Mouse (Mus musculus) kidney, embryonic 15.5 days (tissue): Measurements from ENCODE around the gene Itpr1. TPM values are rescaled to one million over a fixed set of nuclear protein-coding genes. Genes with fewer than 3 reads are reported as not detected.

ENCODE experiments used
- ATAC-seq: fragments of 200-750 bp; cut with Nextera tagmentation; replicated peaks from 2 replicates; pipeline ENCODE4 v1.8.0; 2017; ENCODE audit warnings: moderate TSS enrichment; ENCODE audit not compliant: low FRiP score
- H3K27ac ChIP-seq: fragments of 300-500 bp; sonication (generic); 2 replicates; pipeline ENCODE4 v1.5.1; 2015; ENCODE audit warnings: mild to moderate bottlenecking, inconsistent platforms
- H3K27me3 ChIP-seq: fragments of 300-500 bp; sonication (generic); 2 replicates; pipeline ENCODE4 v1.6.1; 2015; ENCODE audit warnings: inconsistent platforms
- H3K36me3 ChIP-seq: fragments of 300-500 bp; sonication (generic); 2 replicates; pipeline ENCODE4 v1.6.1; 2015; ENCODE audit warnings: inconsistent platforms
- H3K4me1 ChIP-seq: fragments of 300-500 bp; sonication (generic); 2 replicates; pipeline ENCODE4 v1.6.1; 2015; ENCODE audit warnings: inconsistent platforms
- H3K4me2 ChIP-seq: fragments of 300-500 bp; sonication (generic); 2 replicates; pipeline ENCODE4 v1.6.1; 2015; ENCODE audit warnings: moderate library complexity, mild to moderate bottlenecking, inconsistent platforms
- H3K4me3 ChIP-seq: fragments of 300-500 bp; sonication (generic); replicated peaks from 2 replicates; pipeline ENCODE4 v1.5.1; 2015; ENCODE audit warnings: mild to moderate bottlenecking, inconsistent platforms
- H3K9ac ChIP-seq: fragments of 300-500 bp; sonication (generic); 2 replicates; pipeline ENCODE4 v1.6.1; 2015; ENCODE audit warnings: mild to moderate bottlenecking, inconsistent platforms
- H3K9me3 ChIP-seq: fragments of 300-500 bp; sonication (generic); replicated peaks from 2 replicates; pipeline ENCODE4 v1.6.1; 2016; ENCODE audit warnings: inconsistent platforms
- WGBS: fragments of 180-500 bp; shearing (Covaris S2); methylation state at CpG from one replicate; pipeline ENCODE4 v1.1.7; 2015; ENCODE audit warnings: mixed read lengths; 5-methylcytosine and 5-hydroxymethylcytosine counted together
- polyA plus RNA-seq: library from polyadenylated mRNA; unstranded; fragments of >200 nt; fragmentation: Nextera tagmentation; extraction: Ambion mirVana; gene quantifications from 2 replicates; pipeline ENCODE4 v1.2.1, GENCODE M21; 2015

The Itpr1 gene
- polyA plus RNA-seq, 1 experiment from 2014 or later, result 19.4 TPM

- peaks cover 9% of the 10 kb centered on the region; the same call in 1 of the 2 replicates for H3K36me3 ChIP-seq
- no peak overlapping the region for H3K9ac ChIP-seq
- H3K27ac ChIP-seq, result no peak overlapping the region
- peaks cover 36% of the 10 kb centered on the region for H3K4me1 ChIP-seq
- 92% methylated on average over 8 of the region's 8 CpGs for WGBS
- H3K27me3 ChIP-seq, result no peaks in the 10 kb centered on the region
- no peaks in the 10 kb centered on the region for H3K9me3 ChIP-seq
- ATAC-seq, result no peak
- H3K4me3 ChIP-seq, result no peak overlapping the region
- no peak overlapping the region for H3K4me2 ChIP-seq
These were observed 3.9 kb downstream of the Itpr1 start for GRCm38 (mm10) chr6:108216832-108217231.

GRCm38 (mm10) chr6:108217987-108218386 lies 5.1 kb downstream of the Itpr1 start:
- no peak overlapping the region for H3K27ac ChIP-seq
- H3K9me3 ChIP-seq, result no peaks in the 10 kb centered on the region
- 82% methylated on average over 3 of the region's 3 CpGs for WGBS
- no peak overlapping the region for H3K4me3 ChIP-seq
- H3K4me2 ChIP-seq, result no peak overlapping the region
- peaks cover 34% of the 10 kb centered on the region for H3K4me1 ChIP-seq
- H3K36me3 ChIP-seq, result peaks cover 9% of the 10 kb centered on the region; the same call in 1 of the 2 replicates
- ATAC-seq, result no peak
- H3K27me3 ChIP-seq, result no peaks in the 10 kb centered on the region
- no peak overlapping the region for H3K9ac ChIP-seq

GRCm38 (mm10) chr6:108222435-108222834 lies 9.5 kb downstream of the Itpr1 start:
- no peak overlapping the region for H3K4me2 ChIP-seq
- no peak overlapping the region for H3K9ac ChIP-seq
- no peak for ATAC-seq
- H3K27me3 ChIP-seq, result no peaks in the 10 kb centered on the region
- H3K4me1 ChIP-seq, result peaks cover 25% of the 10 kb centered on the region
- H3K4me3 ChIP-seq, result no peak overlapping the region
- no peak overlapping the region for H3K27ac ChIP-seq
- H3K9me3 ChIP-seq, result no peaks in the 10 kb centered on the region
- 69% methylated on average over 5 of the region's 5 CpGs for WGBS
- peaks cover 4% of the 10 kb centered on the region; the same call in 1 of the 2 replicates for H3K36me3 ChIP-seq

GRCm38 (mm10) chr6:108222875-108223274 lies 10.0 kb downstream of the Itpr1 start:
- peaks cover 24% of the 10 kb centered on the region for H3K4me1 ChIP-seq
- H3K4me2 ChIP-seq, result no peak overlapping the region
- WGBS, result 94% methylated on average over 5 of the region's 5 CpGs
- H3K9ac ChIP-seq, result no peak overlapping the region
- H3K27ac ChIP-seq, result no peak overlapping the region
- H3K4me3 ChIP-seq, result no peak overlapping the region
- no peaks in the 10 kb centered on the region for H3K27me3 ChIP-seq
- H3K9me3 ChIP-seq, result no peaks in the 10 kb centered on the region
- no peak for ATAC-seq
- H3K36me3 ChIP-seq, result peaks cover 4% of the 10 kb centered on the region; the same call in 1 of the 2 replicates

- Histone ChIP-seq H3K4me1 (peaks cover 20% of the 10 kb centered on the region), H3K9ac (no peak overlapping the region), H3K9me3 (no peaks in the 10 kb centered on the region), H3K27ac (no peak overlapping the region), H3K36me3 (peaks cover 4% of the 10 kb centered on the region; the same call in 1 of the 2 replicates), H3K4me3 (no peak overlapping the region), H3K27me3 (no peaks in the 10 kb centered on the region), H3K4me2 (no peak overlapping the region)
- no peak for ATAC-seq
- WGBS, result 93% methylated on average over 4 of the region's 4 CpGs
These were observed 11.5 kb downstream of the Itpr1 start for GRCm38 (mm10) chr6:108224361-108224760.

- H3K4me3 ChIP-seq, result no peak overlapping the region
- 88% methylated on average over 2 of the region's 2 CpGs for WGBS
These were observed 12.1 kb downstream of the Itpr1 start for GRCm38 (mm10) chr6:108225027-108225426.

GRCm38 (mm10) chr6:108226230-108226629 lies 13.3 kb downstream of the Itpr1 start:
- Histone ChIP-seq H3K4me3 (no peak overlapping the region), H3K4me1 (peaks cover 20% of the 10 kb centered on the region), H3K9me3 (no peaks in the 10 kb centered on the region), H3K36me3 (peaks cover 2% of the 10 kb centered on the region; the same call in 1 of the 2 replicates), H3K9ac (no peak overlapping the region), H3K4me2 (no peak overlapping the region), H3K27me3 (no peaks in the 10 kb centered on the region), H3K27ac (no peak overlapping the region)
- WGBS, result 46% methylated on average over 7 of the region's 7 CpGs
- ATAC-seq, result no peak

More at GRCm38 (mm10) chr6:108225027-108225426, 12.1 kb downstream of the Itpr1 start:
- H3K27ac ChIP-seq, result no peak overlapping the region
- no peaks in the 10 kb centered on the region for H3K9me3 ChIP-seq
- H3K27me3 ChIP-seq, result no peaks in the 10 kb centered on the region
- no peak for ATAC-seq
- no peak overlapping the region for H3K4me2 ChIP-seq
- H3K36me3 ChIP-seq, result peaks cover 4% of the 10 kb centered on the region; the same call in 1 of the 2 replicates
- no peak overlapping the region for H3K9ac ChIP-seq
- peaks cover 20% of the 10 kb centered on the region for H3K4me1 ChIP-seq

- Histone ChIP-seq H3K4me1 (peaks cover 24% of the 10 kb centered on the region), H3K4me2 (no peak overlapping the region), H3K9ac (no peak overlapping the region), H3K36me3 (no peaks in the 10 kb centered on the region; the same call in 1 of the 2 replicates), H3K27ac (no peak overlapping the region), H3K4me3 (no peak overlapping the region), H3K27me3 (no peaks in the 10 kb centered on the region), H3K9me3 (no peaks in the 10 kb centered on the region)
- WGBS, result 90% methylated on average over 6 of the region's 6 CpGs
- ATAC-seq, result no peak
These were observed 14.6 kb downstream of the Itpr1 start for GRCm38 (mm10) chr6:108227461-108227860.

- Histone ChIP-seq H3K4me3 (no peak overlapping the region), H3K4me1 (peaks cover 29% of the 10 kb centered on the region), H3K9ac (no peak overlapping the region), H3K27ac (no peak overlapping the region), H3K4me2 (no peak overlapping the region), H3K27me3 (no peaks in the 10 kb centered on the region), H3K9me3 (no peaks in the 10 kb centered on the region), H3K36me3 (no peaks in the 10 kb centered on the region; the same call in 1 of the 2 replicates)
- WGBS, result 62% methylated on average over 6 of the region's 6 CpGs
- no peak for ATAC-seq
These were observed 15.2 kb downstream of the Itpr1 start for GRCm38 (mm10) chr6:108228048-108228447.

- WGBS, result 27% methylated on average over 2 of the region's 2 CpGs
- no peak overlapping the region for H3K4me2 ChIP-seq
- H3K27me3 ChIP-seq, result no peaks in the 10 kb centered on the region
- H3K36me3 ChIP-seq, result no peaks in the 10 kb centered on the region; the same call in 1 of the 2 replicates
- no peak overlapping the region for H3K4me3 ChIP-seq
- H3K9me3 ChIP-seq, result no peaks in the 10 kb centered on the region
- H3K4me1 ChIP-seq, result peaks cover 35% of the 10 kb centered on the region
- H3K9ac ChIP-seq, result no peak overlapping the region
- H3K27ac ChIP-seq, result no peak overlapping the region
- no peak for ATAC-seq
These were observed 15.7 kb downstream of the Itpr1 start for GRCm38 (mm10) chr6:108228601-108229000.

GRCm38 (mm10) chr6:108230608-108231007 lies 17.7 kb downstream of the Itpr1 start:
- WGBS, result 92% methylated on average over 3 of the region's 3 CpGs
- H3K4me1 ChIP-seq, result peaks cover 46% of the 10 kb centered on the region

GRCm38 (mm10) chr6:108231892-108232710 lies 19.2 kb downstream of the Itpr1 start:
- Histone ChIP-seq H3K27me3 (no peaks in the 10 kb centered on the region), H3K4me3 (no peak overlapping the region), H3K9me3 (no peaks in the 10 kb centered on the region), H3K27ac (peak overlapping the region; percentile 45; the same call in 1 of the 2 replicates), H3K4me1 (peaks cover 55% of the 10 kb centered on the region), H3K36me3 (no peaks in the 10 kb centered on the region), H3K9ac (no peak overlapping the region), H3K4me2 (no peak overlapping the region)
- WGBS, result 73% methylated on average over 11 of the region's 11 CpGs
- no peak for ATAC-seq

More at GRCm38 (mm10) chr6:108230608-108231007, 17.7 kb downstream of the Itpr1 start:
- Histone ChIP-seq H3K27me3 (no peaks in the 10 kb centered on the region), H3K36me3 (no peaks in the 10 kb centered on the region; the same call in 1 of the 2 replicates), H3K27ac (no peak overlapping the region), H3K4me2 (no peak overlapping the region), H3K9ac (no peak overlapping the region), H3K9me3 (no peaks in the 10 kb centered on the region), H3K4me3 (no peak overlapping the region)
- no peak for ATAC-seq
